Comparison of ENCODE assay signal across 15 mouse cellular contexts in genomic region chr2:163450668-163451295, GRCm38 (mm10). TPM values are rescaled to one million over a fixed set of nuclear protein-coding genes. Genes with fewer than 3 reads are reported as not detected.
DNase-seq lines count a peak whose midpoint lies in the region; ATAC-seq and TF ChIP-seq lines count a peak whose summit lies in the region.
"Had no signal": no experiment of that assay in that cellular context is flagged by ENCODE, and none has a peak within 500 bp of the region (broad histone marks: within the 10 kb centered on the region; RNA-seq: fewer than 3 reads in every experiment).

No protein-coding gene starts in this region.

- H3K36me3 ChIP-seq in lung, embryonic 14.5 days (ENCODE audit: insufficient read depth) = no peaks in the 10 kb centered on the region
- H3K36me3 ChIP-seq: embryonic facial prominence, embryonic 13.5 days had no signal

- H3K27me3 ChIP-seq in lung, embryonic 14.5 days (ENCODE audit: insufficient read depth, low read length) = no peaks in the 10 kb centered on the region
- H3K27me3 ChIP-seq: embryonic facial prominence, embryonic 13.5 days had no signal

- H3K4me3 ChIP-seq in lung, embryonic 14.5 days (ENCODE audit: low read depth, low read length) = no peak overlapping the region
- H3K4me3 ChIP-seq: embryonic facial prominence, embryonic 13.5 days had no signal

- no peak overlapping the region for H3K4me2 ChIP-seq in lung, embryonic 14.5 days
- H3K4me2 ChIP-seq: embryonic facial prominence, embryonic 13.5 days; liver, embryonic 11.5 days had no signal

- H3K4me1 ChIP-seq in lung, embryonic 14.5 days (ENCODE audit: insufficient read depth) = no peaks in the 10 kb centered on the region
- H3K4me1 ChIP-seq: embryonic facial prominence, embryonic 13.5 days had no signal

- no peak for TF ChIP-seq CTCF in lung, embryonic 14.5 days (IDR thresholded peaks at IDR 0.05; ENCODE audit: low read depth)

- 48% methylated on average over 6 of the region's 6 CpGs for WGBS in lung, embryonic 14.5 days

- DNase-seq in cerebellum, adult 9-10 months = peak; percentile 59
- no peak for DNase-seq in cerebellum, postnatal 36 days
- DNase-seq in lung, embryonic 14.5 days = peak; percentile 48
- no peak for DNase-seq in lung, postnatal 4 days
- DNase-seq in layer of hippocampus, adult 18-20 months (ENCODE audit: low spot score in 2 of 2) = peak; percentile 58 to 81
- peak; percentile 54 for DNase-seq in right cerebral cortex, postnatal 14 days
- DNase-seq: gastrocnemius, postnatal 14 days; kidney, postnatal 25 days had no signal

- ATAC-seq in lung, embryonic 14.5 days (ENCODE audit: insufficient read depth) = no peak
- ATAC-seq in megakaryocyte, adult 5-6 weeks (ENCODE audit: poor library complexity, severe bottlenecking) = no peak
- ATAC-seq in granulocyte monocyte progenitor cell, adult 5-6 weeks (replicated peaks; ENCODE audit: poor library complexity, severe bottlenecking) = no peak
- ATAC-seq: Patski had no signal

- no peak overlapping the region for H3K27ac ChIP-seq in lung, embryonic 14.5 days (ENCODE audit: low read depth)
- H3K27ac ChIP-seq: embryonic facial prominence, embryonic 13.5 days had no signal

- no peaks in the 10 kb centered on the region for H3K9me3 ChIP-seq in lung, embryonic 14.5 days (ENCODE audit: low read depth, low read length)
- H3K9me3 ChIP-seq: embryonic facial prominence, embryonic 13.5 days had no signal

- H3K9ac ChIP-seq in lung, embryonic 14.5 days = no peak overlapping the region
- H3K9ac ChIP-seq: embryonic facial prominence, embryonic 13.5 days had no signal

RNA-seq across cellular contexts. Expression of gene Gdap1l1, which starts 12.5 kb away (rescaled TPM):
- polyA plus RNA-seq in lung, embryonic 14.5 days (2014; fragmentation: Nextera tagmentation; extraction: Ambion mirVana) = 0.91 and 1.1 TPM in 2 replicates
- 10 to 100 TPM; 68.2 to 78.1 TPM for total RNA-seq in layer of hippocampus, adult 18-20 months (2021)
- total RNA-seq in megakaryocyte, adult 5-6 weeks (2015) = not detected in 2 replicates
- total RNA-seq in megakaryocyte, adult 5-6 weeks (2017) = not detected in 2 replicates
- total RNA-seq in granulocyte monocyte progenitor cell, adult 5-6 weeks (2014; fragmentation: Nextera tagmentation) = not detected in 2 replicates
- total RNA-seq in granulocyte monocyte progenitor cell, adult 5-6 weeks (2017) = not detected in 2 replicates
- total RNA-seq: megakaryocyte-erythroid progenitor cell, adult 5-6 weeks had no signal
- polyA plus RNA-seq: heart, postnatal 0 days had no signal

RNA-seq across cellular contexts. Expression of gene Fitm2, which starts 21.6 kb away (rescaled TPM):
- polyA plus RNA-seq in lung, embryonic 14.5 days (2014; fragmentation: Nextera tagmentation; extraction: Ambion mirVana) = 8.6 and 10.1 TPM in 2 replicates
- total RNA-seq in layer of hippocampus, adult 18-20 months (2021) = 10 to 100 TPM; 20.1 to 21.9 TPM
- total RNA-seq in megakaryocyte, adult 5-6 weeks (2015) = 0.36 and 1.1 TPM in 2 replicates
- total RNA-seq in megakaryocyte, adult 5-6 weeks (2017) = 0.94 and 1.7 TPM in 2 replicates
- total RNA-seq in granulocyte monocyte progenitor cell, adult 5-6 weeks (2014; fragmentation: Nextera tagmentation) = 2.7 and 2.9 TPM in 2 replicates
- total RNA-seq in granulocyte monocyte progenitor cell, adult 5-6 weeks (2017) = 5.4 and 6.0 TPM in 2 replicates

RNA-seq across cellular contexts. Expression of gene Oser1, which starts 26.3 kb away (rescaled TPM):
- 90.7 and 91.9 TPM in 2 replicates for polyA plus RNA-seq in lung, embryonic 14.5 days (2014; fragmentation: Nextera tagmentation; extraction: Ambion mirVana)
- 10 to 100 TPM; 20.2 to 21.4 TPM for total RNA-seq in layer of hippocampus, adult 18-20 months (2021)
- 85.9 and 98.4 TPM in 2 replicates for total RNA-seq in megakaryocyte, adult 5-6 weeks (2015)
- 93.7 and 107 TPM in 2 replicates for total RNA-seq in megakaryocyte, adult 5-6 weeks (2017)
- 76.0 and 92.9 TPM in 2 replicates for total RNA-seq in granulocyte monocyte progenitor cell, adult 5-6 weeks (2014; fragmentation: Nextera tagmentation)
- 91.0 and 101 TPM in 2 replicates for total RNA-seq in granulocyte monocyte progenitor cell, adult 5-6 weeks (2017)

RNA-seq across cellular contexts. Expression of gene R3hdml, which starts 41.3 kb away (rescaled TPM):
- polyA plus RNA-seq in lung, embryonic 14.5 days (2014; fragmentation: Nextera tagmentation; extraction: Ambion mirVana) = not detected in 2 replicates
- total RNA-seq in layer of hippocampus, adult 18-20 months (2021) = not detected
- total RNA-seq in megakaryocyte, adult 5-6 weeks (2015) = not detected in 2 replicates
- not detected in 2 replicates for total RNA-seq in megakaryocyte, adult 5-6 weeks (2017)
- not detected in 2 replicates for total RNA-seq in granulocyte monocyte progenitor cell, adult 5-6 weeks (2014; fragmentation: Nextera tagmentation)
- total RNA-seq in granulocyte monocyte progenitor cell, adult 5-6 weeks (2017) = not detected in 2 replicates
- total RNA-seq: gastrocnemius, postnatal 14 days; megakaryocyte-erythroid progenitor cell, adult 5-6 weeks had no signal
- polyA plus RNA-seq: embryonic facial prominence, embryonic 13.5 days; heart, postnatal 0 days; liver, embryonic 11.5 days; Patski had no signal

RNA-seq across cellular contexts. Expression of gene Jph2, which starts 53.0 kb away (rescaled TPM):
- 2.7 and 2.9 TPM in 2 replicates for polyA plus RNA-seq in lung, embryonic 14.5 days (2014; fragmentation: Nextera tagmentation; extraction: Ambion mirVana)
- under 1 TPM; 0.25 to 0.27 TPM for total RNA-seq in layer of hippocampus, adult 18-20 months (2021)
- total RNA-seq in megakaryocyte, adult 5-6 weeks (2015) = not detected in 2 replicates
- total RNA-seq in megakaryocyte, adult 5-6 weeks (2017) = not detected in 2 replicates
- not detected in 2 replicates for total RNA-seq in granulocyte monocyte progenitor cell, adult 5-6 weeks (2014; fragmentation: Nextera tagmentation)
- not detected in 2 replicates for total RNA-seq in granulocyte monocyte progenitor cell, adult 5-6 weeks (2017)
- total RNA-seq: megakaryocyte-erythroid progenitor cell, adult 5-6 weeks had no signal

Comparison
In these comparisons a context has a peak if more than half of its experiments do, and no peak if none do; other contexts are left out.
1. DNase-seq: peak in cerebellum, adult 9-10 months (single experiment), lung, embryonic 14.5 days (single experiment), layer of hippocampus, adult 18-20 months (2 of 2) and right cerebral cortex, postnatal 14 days (single experiment); none in cerebellum, postnatal 36 days (0 of 2) and lung, postnatal 4 days (0 of 2).
2. RNA of gene Gdap1l1, which starts 12.5 kb away (total RNA-seq): 68.2 to 78.1 TPM in layer of hippocampus, adult 18-20 months; not detected in megakaryocyte, adult 5-6 weeks and not detected in granulocyte monocyte progenitor cell, adult 5-6 weeks; every median in the first group is over 10 times any median in the second.